Mouse (Mus musculus) limb, embryonic 14.5 days (tissue): ENCODE data around the gene Fkbp15. TPM values are rescaled to one million over a fixed set of nuclear protein-coding genes. Genes with fewer than 3 reads are reported as not detected.

Source experiments
- ATAC-seq: fragments of 200-750 bp; cut with Nextera tagmentation; 2 replicates; pipeline ENCODE4 v1.8.0; 2017; ENCODE audit warnings: low read depth, moderate number of reproducible peaks, moderate TSS enrichment; ENCODE audit not compliant: low FRiP score
- DNase-seq: peaks from one replicate; pipeline ENCODE4 v3.0.0-alpha.2; 2015; ENCODE audit warnings: low spot score
- H3K27ac ChIP-seq: fragments of 300-500 bp; sonication (generic); replicated peaks from 2 replicates; pipeline ENCODE4 v1.5.1; 2014; ENCODE audit warnings: low read depth, mild to moderate bottlenecking, low read length, moderate library complexity, mixed read lengths
- H3K27me3 ChIP-seq: fragments of 300-500 bp; sonication (generic); 2 replicates; pipeline ENCODE4 v1.6.1; 2014; ENCODE audit warnings: low read length, mixed read lengths; ENCODE audit not compliant: control insufficient read depth, insufficient read depth
- H3K36me3 ChIP-seq: fragments of 300-500 bp; sonication (generic); 2 replicates; pipeline ENCODE4 v1.6.1; 2014; ENCODE audit warnings: mild to moderate bottlenecking, low read length, moderate library complexity, mixed read lengths; ENCODE audit not compliant: control insufficient read depth, insufficient read depth
- H3K4me1 ChIP-seq: fragments of 300-500 bp; sonication (generic); 2 replicates; pipeline ENCODE4 v1.6.1; 2014; ENCODE audit warnings: antibody characterized with exemption, low read length, mixed read lengths; ENCODE audit not compliant: control insufficient read depth, insufficient read depth
- H3K4me2 ChIP-seq: fragments of 300-500 bp; sonication (generic); replicated peaks from 2 replicates; pipeline ENCODE4 v1.6.1; 2014; ENCODE audit warnings: low read depth, mild to moderate bottlenecking, low read length, moderate library complexity; ENCODE audit not compliant: severe bottlenecking
- H3K4me3 ChIP-seq: fragments of 300-500 bp; sonication (generic); replicated peaks from 2 replicates; pipeline ENCODE4 v1.5.1; 2014; ENCODE audit warnings: low read length
- H3K9ac ChIP-seq: fragments of 300-500 bp; sonication (generic); 2 replicates; pipeline ENCODE4 v1.6.1; 2014; ENCODE audit warnings: mild to moderate bottlenecking, low read depth, low read length, moderate library complexity; ENCODE audit not compliant: severe bottlenecking
- H3K9me3 ChIP-seq: fragments of 300-500 bp; sonication (generic); 2 replicates; pipeline ENCODE4 v1.6.1; 2016; ENCODE audit warnings: low read length; ENCODE audit not compliant: control insufficient read depth
- POLR2A ChIP-seq: fragments of 200-500 bp; IDR thresholded peaks from 2 replicates; pipeline ENCODE4 v1.8.0; 2012; ENCODE audit warnings: inconsistent platforms, mild to moderate bottlenecking, moderate library complexity, borderline replicate concordance; ENCODE audit not compliant: insufficient read depth, insufficient read length; ENCODE audit errors: extremely low read depth
- WGBS: fragments of 180-500 bp; shearing (Covaris S2); extraction: QIAGEN DNeasy Blood & Tissue Kit; methylation state at CpG from one replicate; pipeline ENCODE4 v1.1.7; 2014; 5-methylcytosine and 5-hydroxymethylcytosine counted together
- polyA plus RNA-seq, 2 experiments: library from polyadenylated mRNA; depleted of rRNA in 1 of 2; stranded (reverse) in 1 of 2; unstranded in 1 of 2; fragments of >200 nt; fragmentation: Nextera tagmentation in 1 of 2; extraction: Ambion mirVana in 1 of 2; gene quantifications; 2 replicates each; pipeline versions ENCODE4 v1.2.1 to v1.2.3; 2012 to 2014

Gene Fkbp15
- polyA plus RNA-seq, 2 experiments: 24.1 to 29.6 TPM

DNA sequence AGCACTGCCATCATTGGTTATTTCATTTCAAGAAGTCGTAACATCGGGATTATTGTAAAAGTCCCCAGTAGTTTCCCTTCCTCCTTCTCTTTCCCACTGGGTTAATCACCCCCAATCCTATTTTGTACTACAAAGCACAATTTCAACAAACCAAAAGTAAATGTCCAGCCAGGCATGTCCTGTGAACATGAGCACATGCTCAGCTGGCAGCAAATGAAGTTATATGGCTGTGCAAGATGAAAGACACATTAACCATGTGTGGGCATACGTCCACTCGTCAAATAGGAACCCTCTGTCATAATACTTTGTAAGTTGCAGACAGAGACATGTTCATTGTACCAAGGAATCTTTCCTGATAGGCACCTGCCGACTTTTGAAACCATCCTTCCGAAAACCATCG is 77.4 kb downstream of the Fkbp15 start:
- WGBS: 80% methylated on average over 7 of the region's 7 CpGs
- ATAC-seq (no peak), DNase-seq (no peak)
- TF ChIP-seq POLR2A: no peak
- Histone ChIP-seq H3K36me3 (no peaks in the 10 kb centered on the region), H3K27me3 (no peaks in the 10 kb centered on the region), H3K4me2 (no peak overlapping the region), H3K4me3 (no peak overlapping the region), H3K27ac (no peak overlapping the region), H3K4me1 (peaks cover 11% of the 10 kb centered on the region), H3K9ac (no peak overlapping the region), H3K9me3 (no peaks in the 10 kb centered on the region)

DNA sequence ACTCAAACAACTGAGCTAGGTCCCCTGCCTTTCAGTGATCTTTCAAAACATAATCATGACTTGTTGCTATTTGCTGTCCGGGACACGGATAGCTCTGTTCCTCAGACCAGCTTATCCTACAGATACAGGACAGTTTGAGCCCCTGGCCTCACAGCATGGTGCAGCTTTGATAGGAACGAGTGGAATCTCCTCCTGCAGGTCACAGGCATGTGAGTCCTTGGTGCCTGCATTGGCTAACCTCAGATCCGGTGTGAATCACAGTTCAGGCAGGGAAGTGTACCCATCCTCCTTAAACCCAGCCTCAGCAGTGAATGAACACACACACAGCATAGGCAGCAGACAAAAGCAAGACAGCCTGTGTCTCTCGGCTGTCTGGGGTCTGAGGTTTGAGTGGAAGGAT is 79.0 kb downstream of the Fkbp15 start:
- 63% methylated on average over 5 of the region's 5 CpGs for WGBS
- no peaks in the 10 kb centered on the region for H3K9me3 ChIP-seq
- ATAC-seq (no peak), DNase-seq (no peak)
- no peak for TF ChIP-seq POLR2A
- H3K9ac ChIP-seq: no peak overlapping the region
- no peak overlapping the region for H3K4me2 ChIP-seq
- no peaks in the 10 kb centered on the region for H3K4me1 ChIP-seq
- H3K27ac ChIP-seq: no peak overlapping the region
- no peaks in the 10 kb centered on the region for H3K36me3 ChIP-seq
- H3K4me3 ChIP-seq: no peak overlapping the region
- no peaks in the 10 kb centered on the region for H3K27me3 ChIP-seq

DNA sequence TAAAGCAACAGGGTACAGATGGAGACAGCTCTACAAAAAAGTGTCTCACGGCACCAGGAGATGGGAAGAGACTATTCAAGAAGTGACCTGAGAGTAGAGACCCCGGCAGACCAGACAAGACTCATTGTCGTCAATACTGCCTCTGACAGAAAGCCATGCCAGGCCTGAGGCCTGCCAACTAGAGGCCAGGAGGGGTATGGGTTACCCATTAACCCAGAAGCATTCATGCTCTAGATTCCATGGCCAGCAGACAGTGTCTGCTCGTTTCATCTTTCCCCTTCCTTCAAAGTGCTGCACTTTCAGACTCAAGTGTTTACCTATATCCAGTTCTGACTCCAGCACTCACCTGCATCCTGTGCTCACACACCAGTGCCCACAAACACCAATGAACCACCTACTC is 82.3 kb downstream of the Fkbp15 start:
- Histone ChIP-seq H3K4me2 (no peak overlapping the region), H3K27ac (no peak overlapping the region), H3K9me3 (no peaks in the 10 kb centered on the region), H3K4me1 (no peaks in the 10 kb centered on the region), H3K27me3 (no peaks in the 10 kb centered on the region), H3K4me3 (no peak overlapping the region), H3K36me3 (no peaks in the 10 kb centered on the region), H3K9ac (no peak overlapping the region)
- WGBS: 78% methylated on average over 4 of the region's 4 CpGs
- ATAC-seq (no peak), DNase-seq (no peak)
- no peak for TF ChIP-seq POLR2A

DNA sequence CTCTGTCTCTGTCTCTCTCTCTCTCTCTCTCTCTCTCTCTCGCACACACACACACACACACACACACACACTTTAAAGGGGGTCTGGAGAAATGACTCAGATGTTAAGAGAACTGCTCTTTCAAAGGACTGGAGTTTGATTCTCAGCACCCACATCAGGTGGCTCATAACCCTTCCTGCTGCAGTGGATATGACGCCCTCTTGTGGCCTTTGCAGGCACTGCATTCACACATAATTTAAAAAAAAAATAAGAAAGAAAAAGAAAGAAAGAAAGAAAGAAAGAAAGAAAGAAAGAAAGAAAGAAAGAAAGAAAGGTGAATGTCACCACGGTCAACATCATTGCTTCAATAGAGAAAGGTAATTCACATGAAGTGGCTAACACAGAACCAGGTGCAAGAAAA is 83.1 kb downstream of the Fkbp15 start:
- no peak for TF ChIP-seq POLR2A

GRCm38 (mm10) chr4:62276642-62277041 is 83.7 kb downstream of the Fkbp15 start:
- Histone ChIP-seq H3K9me3 (no peaks in the 10 kb centered on the region), H3K27me3 (no peaks in the 10 kb centered on the region), H3K36me3 (no peaks in the 10 kb centered on the region), H3K9ac (no peak overlapping the region), H3K4me3 (no peak overlapping the region), H3K4me1 (no peaks in the 10 kb centered on the region), H3K27ac (no peak overlapping the region), H3K4me2 (no peak overlapping the region)
- TF ChIP-seq POLR2A: no peak
- ATAC-seq: no peak
- no peak for DNase-seq
- 83% methylated on average over 10 of the region's 10 CpGs for WGBS

More for the DNA sequence above, 83.1 kb downstream of the Fkbp15 start:
- WGBS: 74% methylated on average over 3 of the region's 3 CpGs
- no peak overlapping the region for H3K4me2 ChIP-seq
- H3K36me3 ChIP-seq: no peaks in the 10 kb centered on the region
- no peak overlapping the region for H3K27ac ChIP-seq
- ATAC-seq: no peak
- no peaks in the 10 kb centered on the region for H3K4me1 ChIP-seq
- no peak for DNase-seq
- H3K4me3 ChIP-seq: no peak overlapping the region
- no peaks in the 10 kb centered on the region for H3K27me3 ChIP-seq
- no peaks in the 10 kb centered on the region for H3K9me3 ChIP-seq
- no peak overlapping the region for H3K9ac ChIP-seq
